Comparison of ENCODE assay signal across 23 mouse cellular contexts in genomic region chr6:4550549-4550915, GRCm38 (mm10).
"Had no signal": no experiment of that assay in that cellular context is flagged by ENCODE, and none has a peak within 500 bp of the region (broad histone marks: within the 10 kb centered on the region; RNA-seq: fewer than 3 reads in every experiment).

No protein-coding gene starts in this region.

- H3K4me3 ChIP-seq: limb, embryonic 13.5 days; liver, embryonic 12.5 days; liver, embryonic 15.5 days; lung, embryonic 15.5 days; megakaryocyte, embryonic 14.5 days; midbrain, embryonic 12.5 days; neural tube, embryonic 12.5 days; neural tube, embryonic 15.5 days had no signal

- H3K4me1 ChIP-seq: liver, embryonic 15.5 days; lung, embryonic 15.5 days had no signal

- H3K9ac ChIP-seq: limb, embryonic 13.5 days; liver, embryonic 12.5 days; liver, embryonic 15.5 days; lung, embryonic 15.5 days; midbrain, embryonic 12.5 days; neural tube, embryonic 12.5 days; neural tube, embryonic 15.5 days had no signal

- H3K27ac ChIP-seq: limb, embryonic 13.5 days; liver, embryonic 12.5 days; liver, embryonic 15.5 days; lung, embryonic 15.5 days; midbrain, embryonic 12.5 days; neural tube, embryonic 12.5 days; neural tube, embryonic 15.5 days; stomach, postnatal 0 days had no signal

- H3K27me3 ChIP-seq: limb, embryonic 13.5 days; liver, embryonic 12.5 days; liver, embryonic 15.5 days; lung, embryonic 15.5 days; megakaryocyte, embryonic 14.5 days; midbrain, embryonic 12.5 days; neural tube, embryonic 12.5 days; neural tube, embryonic 15.5 days had no signal

- ATAC-seq: liver, embryonic 12.5 days had no signal

- H3K9me3 ChIP-seq: limb, embryonic 13.5 days; liver, embryonic 12.5 days; liver, embryonic 15.5 days; lung, embryonic 15.5 days; megakaryocyte, embryonic 14.5 days; neural tube, embryonic 12.5 days; neural tube, embryonic 15.5 days had no signal

- DNase-seq: kidney, adult 18-20 months; kidney, adult 9 months; kidney, postnatal 14 days; kidney, postnatal 4 days; left cerebral cortex, postnatal 4 days; liver; lung, adult 18-20 months; lung, postnatal 10 days; lung, postnatal 36 days; right cerebral cortex, adult 18-20 months; right cerebral cortex, postnatal 14 days; right cerebral cortex, postnatal 4 days; thymus, adult 2 months; thymus, postnatal 25 days had no signal

- H3K36me3 ChIP-seq: limb, embryonic 13.5 days; liver, embryonic 12.5 days; liver, embryonic 15.5 days; lung, embryonic 15.5 days; midbrain, embryonic 12.5 days; neural tube, embryonic 12.5 days; neural tube, embryonic 15.5 days had no signal

- H3K4me2 ChIP-seq: limb, embryonic 13.5 days; liver, embryonic 12.5 days; liver, embryonic 15.5 days; lung, embryonic 15.5 days; midbrain, embryonic 12.5 days; neural tube, embryonic 12.5 days; neural tube, embryonic 15.5 days had no signal
